Mouse (Mus musculus) cerebellum, adult (tissue): ENCODE measurements around the gene Ptpru.

ENCODE experiments used
- ATAC-seq: cut with Nextera tagmentation; 2 replicates; pipeline ENCODE4 v1.9.2; 2017; ENCODE audit warnings: mild to moderate bottlenecking, moderate library complexity, mixed read lengths; ENCODE audit not compliant: insufficient number of reproducible peaks, low FRiP score, low TSS enrichment

Gene Ptpru

GRCm38 (mm10) chr4:131837872-131838524 is at the start of gene Ptpru:
TSS of gene Ptpru (minus strand) at chr4:131838288.
- ATAC-seq: peak; percentile 77

- no peak for ATAC-seq
These were observed 47.3 kb upstream of the Ptpru start for GRCm38 (mm10) chr4:131885376-131885775.

GRCm38 (mm10) chr4:131883571-131883970 is 45.5 kb upstream of the Ptpru start:
- ATAC-seq: no peak

- ATAC-seq: no peak
These were observed 43.2 kb upstream of the Ptpru start for GRCm38 (mm10) chr4:131881306-131881705.

GRCm38 (mm10) chr4:131879692-131880091 is 41.6 kb upstream of the Ptpru start:
- ATAC-seq: no peak

- ATAC-seq: no peak
These were observed 38.7 kb upstream of the Ptpru start for GRCm38 (mm10) chr4:131876836-131877235.

GRCm38 (mm10) chr4:131875242-131875641 is 37.2 kb upstream of the Ptpru start:
- no peak for ATAC-seq

- no peak for ATAC-seq
These were observed 36.5 kb upstream of the Ptpru start for GRCm38 (mm10) chr4:131874567-131874966.

- no peak for ATAC-seq
These were observed 36.1 kb upstream of the Ptpru start for GRCm38 (mm10) chr4:131874169-131874536.

GRCm38 (mm10) chr4:131873293-131874168 is 35.4 kb upstream of the Ptpru start, which contains the start of gene Srsf4:
TSS of gene Srsf4 (plus strand) at chr4:131873617.
- ATAC-seq: peak; percentile 92

- no peak for ATAC-seq
These were observed 34.7 kb upstream of the Ptpru start for GRCm38 (mm10) chr4:131872672-131873292.

- no peak for ATAC-seq
These were observed 23.3 kb upstream of the Ptpru start for GRCm38 (mm10) chr4:131861341-131861739.

GRCm38 (mm10) chr4:131860492-131861340 is 22.6 kb upstream of the Ptpru start:
- peak; percentile 70; the same call in 1 of the 2 replicates for ATAC-seq

GRCm38 (mm10) chr4:131854950-131855349 is 16.9 kb upstream of the Ptpru start:
- ATAC-seq: no peak

GRCm38 (mm10) chr4:131849986-131850638 is 12.0 kb upstream of the Ptpru start:
- no peak for ATAC-seq

GRCm38 (mm10) chr4:131848082-131848481 is 10.0 kb upstream of the Ptpru start:
- no peak for ATAC-seq

GRCm38 (mm10) chr4:131845991-131846778 is 8.1 kb upstream of the Ptpru start:
- ATAC-seq: no peak

- peak; percentile 67; the same call in 1 of the 2 replicates for ATAC-seq
These were observed 5.2 kb upstream of the Ptpru start, which contains the start of gene Mecr for GRCm38 (mm10) chr4:131843290-131843743. TSS of gene Mecr (plus strand) at chr4:131843470.
